Mouse (Mus musculus): ENCODE results near the gene Prkce. TPM values are rescaled to one million over a fixed set of nuclear protein-coding genes. Genes with fewer than 3 reads are reported as not detected.
A peak's percentile ranks its signal among the peaks of the same experiment; 100 is the strongest.

Prkce gene
- total and polyA plus RNA-seq, 3 experiments = 6.1 to 27.3 (median 26.0) TPM

GRCm38 (mm10) chr17:86150867-86151348 lies 16.7 kb upstream of the Prkce start:
- H3K36me3 ChIP-seq (ENCODE audit: control insufficient read depth, insufficient read depth, low read length) = no peaks in the 10 kb centered on the region
- no peaks in the 10 kb centered on the region for H3K79me2 ChIP-seq (replicated peaks; ENCODE audit: control insufficient read depth, insufficient read depth, low read length)
- H3K9ac ChIP-seq (ENCODE audit: low read depth, low read length) = no peak overlapping the region
- H3K4me1 ChIP-seq (ENCODE audit: control insufficient read depth, insufficient read depth, low read length) = no peaks in the 10 kb centered on the region
- H3K4me3 ChIP-seq = no peak overlapping the region
- WGBS = 11% methylated on average over 5 of the region's 5 CpGs
- no peak overlapping the region for H3K27ac ChIP-seq
- intact Hi-C loops (cut with DNase I) = no loop called here
- no peak for TF ChIP-seq POLR2A (IDR thresholded peaks at IDR 0.05; ENCODE audit: insufficient read depth, low read depth, low read length)
- no peak for TF ChIP-seq EP300 (IDR thresholded peaks at IDR 0.05; ENCODE audit: insufficient read depth, low read depth, low read length)
- no peak for TF ChIP-seq CTCF (IDR thresholded peaks at IDR 0.05)
- no peaks in the 10 kb centered on the region for H3K27me3 ChIP-seq (ENCODE audit: control insufficient read depth, insufficient read depth, low read length)
- DNase-seq = peak; percentile 60 to 61

- Histone ChIP-seq H3K9ac (ENCODE audit: low read depth, low read length) (no peak overlapping the region), H3K79me2 (replicated peaks; ENCODE audit: control insufficient read depth, insufficient read depth, low read length) (no peaks in the 10 kb centered on the region), H3K4me1 (ENCODE audit: control insufficient read depth, insufficient read depth, low read length) (peaks cover 1% of the 10 kb centered on the region; the same call in 1 of the 2 replicates), H3K27me3 (ENCODE audit: control insufficient read depth, insufficient read depth, low read length) (no peaks in the 10 kb centered on the region), H3K4me3 (no peak overlapping the region), H3K36me3 (ENCODE audit: control insufficient read depth, insufficient read depth, low read length) (no peaks in the 10 kb centered on the region), H3K27ac (no peak overlapping the region)
- WGBS = 63% methylated on average over 6 of the region's 6 CpGs
- TF ChIP-seq EP300 (IDR thresholded peaks at IDR 0.05; ENCODE audit: insufficient read depth, low read depth, low read length) = no peak
- TF ChIP-seq CTCF (IDR thresholded peaks at IDR 0.05) = no peak
- TF ChIP-seq POLR2A (IDR thresholded peaks at IDR 0.05; ENCODE audit: insufficient read depth, low read depth, low read length) = no peak
- no peak for DNase-seq
- intact Hi-C loops (cut with DNase I) = no loop called here
Measured at GRCm38 (mm10) chr17:86156999-86157398, 10.6 kb upstream of the Prkce start.

GRCm38 (mm10) chr17:86162672-86163071 lies 4.9 kb upstream of the Prkce start:
- Histone ChIP-seq H3K27me3 (ENCODE audit: control insufficient read depth, insufficient read depth, low read length) (no peaks in the 10 kb centered on the region), H3K36me3 (ENCODE audit: control insufficient read depth, insufficient read depth, low read length) (no peaks in the 10 kb centered on the region), H3K27ac (no peak overlapping the region), H3K79me2 (replicated peaks; ENCODE audit: control insufficient read depth, insufficient read depth, low read length) (no peaks in the 10 kb centered on the region), H3K4me1 (ENCODE audit: control insufficient read depth, insufficient read depth, low read length) (peaks cover 3% of the 10 kb centered on the region; the same call in 1 of the 2 replicates), H3K9ac (ENCODE audit: low read depth, low read length) (no peak overlapping the region), H3K4me3 (no peak overlapping the region)
- DNase-seq = no peak
- WGBS = 82% methylated on average over 15 of the region's 15 CpGs
- TF ChIP-seq CTCF (IDR thresholded peaks at IDR 0.05) = no peak
- no peak for TF ChIP-seq EP300 (IDR thresholded peaks at IDR 0.05; ENCODE audit: insufficient read depth, low read depth, low read length)
- no peak for TF ChIP-seq POLR2A (IDR thresholded peaks at IDR 0.05; ENCODE audit: insufficient read depth, low read depth, low read length)
- intact Hi-C loops (cut with DNase I) = loop anchor here (1.0 to 5.0 kb wide), 6 partner anchors 52 to 745 kb away; no protein-coding TSS in a partner anchor

- no peak overlapping the region for H3K4me3 ChIP-seq
- no peak for TF ChIP-seq CTCF (IDR thresholded peaks at IDR 0.05)
- TF ChIP-seq EP300 (IDR thresholded peaks at IDR 0.05; ENCODE audit: insufficient read depth, low read depth, low read length) = no peak
- TF ChIP-seq POLR2A (IDR thresholded peaks at IDR 0.05; ENCODE audit: insufficient read depth, low read depth, low read length) = no peak
- intact Hi-C loops (cut with DNase I) = loop anchor here (5.0 kb wide), 2 partner anchors 298 to 743 kb away; no protein-coding TSS in a partner anchor
- no peak overlapping the region for H3K9ac ChIP-seq (ENCODE audit: low read depth, low read length)
- no peak for DNase-seq
- H3K79me2 ChIP-seq (replicated peaks; ENCODE audit: control insufficient read depth, insufficient read depth, low read length) = no peaks in the 10 kb centered on the region
- H3K27ac ChIP-seq = no peak overlapping the region
- no peaks in the 10 kb centered on the region for H3K36me3 ChIP-seq (ENCODE audit: control insufficient read depth, insufficient read depth, low read length)
- H3K27me3 ChIP-seq (ENCODE audit: control insufficient read depth, insufficient read depth, low read length) = no peaks in the 10 kb centered on the region
- WGBS = 72% methylated on average over 7 of the region's 7 CpGs
- H3K4me1 ChIP-seq (ENCODE audit: control insufficient read depth, insufficient read depth, low read length) = peaks cover 3% of the 10 kb centered on the region; the same call in 1 of the 2 replicates
Measured at GRCm38 (mm10) chr17:86164416-86164815, 3.2 kb upstream of the Prkce start.

GRCm38 (mm10) chr17:86166051-86166566 lies 1.5 kb upstream of the Prkce start:
- 2% methylated on average over 19 of the region's 19 CpGs for WGBS
- no peaks in the 10 kb centered on the region for H3K79me2 ChIP-seq (replicated peaks; ENCODE audit: control insufficient read depth, insufficient read depth, low read length)
- intact Hi-C loops (cut with DNase I) = loop anchor here (5.0 kb wide), 1 partner anchor 71 kb away; no protein-coding TSS in a partner anchor
- peaks cover 7% of the 10 kb centered on the region for H3K4me1 ChIP-seq (ENCODE audit: control insufficient read depth, insufficient read depth, low read length)
- DNase-seq = no peak
- no peaks in the 10 kb centered on the region for H3K36me3 ChIP-seq (ENCODE audit: control insufficient read depth, insufficient read depth, low read length)
- H3K4me3 ChIP-seq = peak overlapping the region; percentile 97
- peak overlapping the region; percentile 94 for H3K27ac ChIP-seq
- H3K27me3 ChIP-seq (ENCODE audit: control insufficient read depth, insufficient read depth, low read length) = no peaks in the 10 kb centered on the region
- peak overlapping the region; percentile 98 for H3K9ac ChIP-seq (ENCODE audit: low read depth, low read length)
- TF ChIP-seq CTCF (IDR thresholded peaks at IDR 0.05) = no peak

- no peaks in the 10 kb centered on the region for H3K27me3 ChIP-seq (ENCODE audit: control insufficient read depth, insufficient read depth, low read length)
- H3K36me3 ChIP-seq (ENCODE audit: control insufficient read depth, insufficient read depth, low read length) = no peaks in the 10 kb centered on the region
- H3K9ac ChIP-seq (ENCODE audit: low read depth, low read length) = peak overlapping the region; percentile 98
- H3K27ac ChIP-seq = peak overlapping the region; percentile 94
- H3K4me3 ChIP-seq = peak overlapping the region; percentile 97
- intact Hi-C loops (cut with DNase I) = loop anchor here (5.0 kb wide), 1 partner anchor 71 kb away; no protein-coding TSS in a partner anchor
- peak; percentile 92 to 94 for DNase-seq
- peaks cover 7% of the 10 kb centered on the region for H3K4me1 ChIP-seq (ENCODE audit: control insufficient read depth, insufficient read depth, low read length)
- TF ChIP-seq EP300 (IDR thresholded peaks at IDR 0.05; ENCODE audit: insufficient read depth, low read depth, low read length) (no peak), POLR2A (IDR thresholded peaks at IDR 0.05; ENCODE audit: insufficient read depth, low read depth, low read length) (peak; percentile 59), CTCF (IDR thresholded peaks at IDR 0.05) (peak; percentile 27; the same call in 1 of the 2 replicates)
- no peaks in the 10 kb centered on the region for H3K79me2 ChIP-seq (replicated peaks; ENCODE audit: control insufficient read depth, insufficient read depth, low read length)
- WGBS = under 1% methylated on average over 46 of the region's 46 CpGs
Measured at GRCm38 (mm10) chr17:86166567-86167319, 842 bp upstream of the Prkce start.
